Mouse (Mus musculus) megakaryocyte, embryonic 14.5 days (primary cell): Measurements from ENCODE around the gene Mpi.

Source experiments
- FLI1 ChIP-seq: IDR thresholded peaks from 2 replicates; pipeline ENCODE4 v1.6.1; 2012; ENCODE audit warnings: low read length, inconsistent platforms, mixed read lengths
- GATA1 ChIP-seq: IDR thresholded peaks from 3 replicates; pipeline ENCODE4 v1.6.1; 2012; ENCODE audit warnings: mixed read lengths, low read length, inconsistent platforms, borderline replicate concordance

GRCm38 (mm10) chr9:57547869-57548268 is 4.7 kb downstream of the Mpi start:
- TF ChIP-seq FLI1 (no peak), GATA1 (no peak)
